Mouse (Mus musculus): ENCODE measurements around the gene Rhox13. TPM values are rescaled to one million over a fixed set of nuclear protein-coding genes. Genes with fewer than 3 reads are reported as not detected.

The Rhox13 gene
- total and polyA plus RNA-seq, 2 experiments from 2014 or later, result not detected

DNA sequence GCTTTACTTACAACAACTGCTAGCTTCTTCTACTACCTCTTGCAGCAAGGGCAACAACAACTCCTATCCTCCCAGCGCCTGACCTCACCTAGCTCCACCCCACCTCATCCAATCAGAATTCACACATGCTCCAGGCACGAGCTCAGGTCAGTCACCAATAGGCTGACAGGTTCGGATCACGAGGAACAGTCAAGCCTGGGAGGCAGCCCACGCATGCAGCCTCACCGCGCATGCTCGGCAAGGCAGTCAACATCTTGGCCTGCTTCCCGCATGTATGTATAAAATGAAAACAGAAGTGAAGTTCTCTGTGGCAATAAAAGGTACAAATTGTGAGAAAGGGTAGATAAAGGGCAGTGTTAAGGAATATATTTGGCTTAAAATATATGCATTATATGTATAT lies 45.0 kb downstream of the Rhox13 start:
- H3K4me3 ChIP-seq (ENCODE audit: low read length), result no peak overlapping the region
- ATAC-seq (no peak), DNase-seq (ENCODE audit: low spot score) (no peak)
- no peaks in the 10 kb centered on the region for H3K27me3 ChIP-seq (ENCODE audit: insufficient read depth, low read length)
- no peaks in the 10 kb centered on the region for H3K9me3 ChIP-seq (ENCODE audit: low read length)
- H3K27ac ChIP-seq, result no peak overlapping the region
- no peak for TF ChIP-seq CTCF (IDR thresholded peaks at IDR 0.05; ENCODE audit: low read depth)
- H3K4me2 ChIP-seq (ENCODE audit: low read depth, low read length), result no peak overlapping the region
- H3K9ac ChIP-seq (replicated peaks; ENCODE audit: low read length), result no peak overlapping the region
- H3K4me1 ChIP-seq (ENCODE audit: insufficient read depth, low read length), result no peaks in the 10 kb centered on the region
- no peaks in the 10 kb centered on the region for H3K36me3 ChIP-seq (ENCODE audit: insufficient read depth, low read length)
- 84% methylated on average over 9 of the region's 9 CpGs for WGBS

DNA sequence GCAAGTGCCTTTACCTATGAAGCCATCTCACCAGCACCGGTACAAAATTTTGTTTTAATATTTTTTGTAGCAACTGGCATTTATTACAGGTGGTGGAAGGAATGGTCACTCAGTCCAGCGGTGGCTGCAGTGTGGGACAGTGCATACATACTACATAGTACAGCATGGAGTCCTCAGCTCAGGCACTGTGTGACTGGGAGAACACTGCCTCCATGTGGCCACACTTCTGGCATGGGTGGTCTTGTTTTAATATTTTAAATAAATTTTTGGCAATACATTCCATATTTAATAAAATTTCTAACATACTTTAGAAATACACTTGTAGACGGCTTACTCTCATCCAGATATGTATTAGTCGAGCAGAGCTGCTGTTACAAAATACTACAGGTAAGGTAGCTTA lies 45.6 kb downstream of the Rhox13 start:
- no peak for TF ChIP-seq CTCF (IDR thresholded peaks at IDR 0.05; ENCODE audit: low read depth)
- 84% methylated on average over 4 of the region's 4 CpGs for WGBS
- Histone ChIP-seq H3K9me3 (ENCODE audit: low read length) (no peaks in the 10 kb centered on the region), H3K27ac (no peak overlapping the region), H3K4me3 (ENCODE audit: low read length) (no peak overlapping the region), H3K4me2 (ENCODE audit: low read depth, low read length) (no peak overlapping the region), H3K27me3 (ENCODE audit: insufficient read depth, low read length) (no peaks in the 10 kb centered on the region), H3K9ac (replicated peaks; ENCODE audit: low read length) (no peak overlapping the region), H3K36me3 (ENCODE audit: insufficient read depth, low read length) (no peaks in the 10 kb centered on the region), H3K4me1 (ENCODE audit: insufficient read depth, low read length) (no peaks in the 10 kb centered on the region)
- DNase-seq (ENCODE audit: low spot score) (no peak), ATAC-seq (no peak)

Other genes starting within 250 kb of the Rhox13 start
- gene Rhox8, start 242.3 kb upstream of the Rhox13 start, total RNA-seq (2014; rRNA removed), result not detected in 2 replicates
- not detected in 2 replicates for gene Rhox8, start 242.3 kb upstream of the Rhox13 start, polyA plus RNA-seq (2015; fragmentation: Nextera tagmentation; extraction: Ambion mirVana)
- gene Rhox7b, start 224.0 kb upstream of the Rhox13 start, total RNA-seq (2014; rRNA removed), result not detected in 2 replicates
- gene Rhox7b, start 224.0 kb upstream of the Rhox13 start, polyA plus RNA-seq (2015; fragmentation: Nextera tagmentation; extraction: Ambion mirVana), result not detected in 2 replicates
- not detected in 2 replicates for gene Rhox9, start 219.4 kb upstream of the Rhox13 start, total RNA-seq (2014; rRNA removed)
- not detected in 2 replicates for gene Rhox9, start 219.4 kb upstream of the Rhox13 start, polyA plus RNA-seq (2015; fragmentation: Nextera tagmentation; extraction: Ambion mirVana)
- gene Btg1-ps1, start 102.4 kb upstream of the Rhox13 start, total RNA-seq (2014; rRNA removed), result not detected in 2 replicates
- not detected in 2 replicates for gene Btg1-ps1, start 102.4 kb upstream of the Rhox13 start, polyA plus RNA-seq (2015; fragmentation: Nextera tagmentation; extraction: Ambion mirVana)
- gene Btg1-ps2, start 78.1 kb upstream of the Rhox13 start, total RNA-seq (2014; rRNA removed), result not detected in 2 replicates
- gene Btg1-ps2, start 78.1 kb upstream of the Rhox13 start, polyA plus RNA-seq (2015; fragmentation: Nextera tagmentation; extraction: Ambion mirVana), result not detected in 2 replicates
- gene Rhox10, start 54.7 kb upstream of the Rhox13 start, total RNA-seq (2014; rRNA removed), result not detected in 2 replicates
- not detected in 2 replicates for gene Rhox10, start 54.7 kb upstream of the Rhox13 start, polyA plus RNA-seq (2015; fragmentation: Nextera tagmentation; extraction: Ambion mirVana)
- not detected in 2 replicates for gene Rhox11, start 36.1 kb upstream of the Rhox13 start, total RNA-seq (2014; rRNA removed)
- gene Rhox11, start 36.1 kb upstream of the Rhox13 start, polyA plus RNA-seq (2015; fragmentation: Nextera tagmentation; extraction: Ambion mirVana), result not detected in 2 replicates
- not detected in 2 replicates for gene Rhox12, start 10.3 kb upstream of the Rhox13 start, total RNA-seq (2014; rRNA removed)
- not detected in 2 replicates for gene Rhox12, start 10.3 kb upstream of the Rhox13 start, polyA plus RNA-seq (2015; fragmentation: Nextera tagmentation; extraction: Ambion mirVana)
- gene Zbtb33, start 68.6 kb downstream of the Rhox13 start, total RNA-seq (2014; rRNA removed), result 20.5 and 26.8 TPM in 2 replicates
- gene Zbtb33, start 68.6 kb downstream of the Rhox13 start, polyA plus RNA-seq (2015; fragmentation: Nextera tagmentation; extraction: Ambion mirVana), result 3.0 and 3.3 TPM in 2 replicates
- gene Tmem255a, start 131.2 kb downstream of the Rhox13 start, total RNA-seq (2014; rRNA removed), result 41.4 and 48.4 TPM in 2 replicates
- 37.3 and 38.5 TPM in 2 replicates for gene Tmem255a, start 131.2 kb downstream of the Rhox13 start, polyA plus RNA-seq (2015; fragmentation: Nextera tagmentation; extraction: Ambion mirVana)
- gene Atp1b4, start 195.0 kb downstream of the Rhox13 start, total RNA-seq (2014; rRNA removed), result 0.47 TPM in 1 of 2 replicates, not detected in the other
- not detected in 2 replicates for gene Atp1b4, start 195.0 kb downstream of the Rhox13 start, polyA plus RNA-seq (2015; fragmentation: Nextera tagmentation; extraction: Ambion mirVana)